Mouse (Mus musculus) frontal cortex, postnatal 14 days (tissue): ENCODE measurements around the gene Akr1e1.
"Not testable (repeated sequence)": the region's sequence is repeated elsewhere in the genome, so short reads cannot be mapped to it uniquely, and the experiment has no call there.

Source experiments
- DNase-seq, 2 experiments: peaks; one replicate each; pipeline ENCODE4 v3.0.0; 2022; ENCODE audit warnings: low spot score in 2 of 2

Gene Akr1e1

GRCm38 (mm10) chr13:4608961-4609409, at the start of gene Akr1e1:
Gene Akr1e1 (minus strand): TSS chr13:4609174.
- peak; percentile 86 to 88 for DNase-seq

- no peak for DNase-seq
Measured at GRCm38 (mm10) chr13:4658346-4658745, 49.4 kb upstream of the Akr1e1 start.

GRCm38 (mm10) chr13:4656277-4657146, 47.5 kb upstream of the Akr1e1 start:
- no peak for DNase-seq

- no peak for DNase-seq
Measured at GRCm38 (mm10) chr13:4650190-4650589, 41.2 kb upstream of the Akr1e1 start.

- no peak for DNase-seq
Measured at GRCm38 (mm10) chr13:4645248-4645647, 36.3 kb upstream of the Akr1e1 start.

GRCm38 (mm10) chr13:4610902-4611301, 1.9 kb upstream of the Akr1e1 start:
- DNase-seq, result no peak

- no peak for DNase-seq
Measured at GRCm38 (mm10) chr13:4608530-4608929, 444 bp downstream of the Akr1e1 start.

- DNase-seq, result no peak
Measured at GRCm38 (mm10) chr13:4606821-4607220, 2.2 kb downstream of the Akr1e1 start.

- not testable (repeated sequence) for DNase-seq
Measured at GRCm38 (mm10) chr13:4603431-4603830, 5.5 kb downstream of the Akr1e1 start.

- DNase-seq, result no peak
Measured at GRCm38 (mm10) chr13:4576921-4577320, 32.1 kb downstream of the Akr1e1 start.

GRCm38 (mm10) chr13:4573871-4574270, 35.1 kb downstream of the Akr1e1 start, which contains the start of gene Akr1c21:
Gene Akr1c21 (plus strand): TSS chr13:4574075.
- DNase-seq, result no peak

GRCm38 (mm10) chr13:4565996-4566395, 43.0 kb downstream of the Akr1e1 start:
- no peak for DNase-seq

- no peak for DNase-seq
Measured at GRCm38 (mm10) chr13:4560500-4560899, 48.5 kb downstream of the Akr1e1 start.

- no peak for DNase-seq
Measured at GRCm38 (mm10) chr13:4559143-4559542, 49.8 kb downstream of the Akr1e1 start.
